Mouse (Mus musculus): ENCODE measurements around the gene Mettl27. TPM values are rescaled to one million over a fixed set of nuclear protein-coding genes. Genes with fewer than 3 reads are reported as not detected.
"Not testable (repeated sequence)": the region's sequence is repeated elsewhere in the genome, so short reads cannot be mapped to it uniquely, and the experiment has no call there.

Gene Mettl27
- total and polyA plus RNA-seq, 2 experiments from 2014 or later = 5.0 to 7.2 TPM

GRCm38 (mm10) chr5:134934666-134935065 is 2.5 kb downstream of the Mettl27 start:
- H3K9ac ChIP-seq (replicated peaks; ENCODE audit: low read length, poor library complexity, severe bottlenecking) = no peak overlapping the region
- ATAC-seq (ENCODE audit: low FRiP score) = no peak
- no peak overlapping the region for H3K4me2 ChIP-seq (ENCODE audit: low read depth, low read length, poor library complexity, severe bottlenecking)
- H3K27ac ChIP-seq (ENCODE audit: low read depth, low read length) = no peak overlapping the region
- no peak for TF ChIP-seq CTCF (IDR thresholded peaks at IDR 0.05)
- DNase-seq (ENCODE audit: low spot score) = no peak
- 0 out of 2 replicates have a peak, but pooled peaks cover 4% of the 10 kb centered on the region for H3K4me1 ChIP-seq (ENCODE audit: insufficient read depth, low read length)
- no peaks in the 10 kb centered on the region for H3K27me3 ChIP-seq (ENCODE audit: insufficient read depth, low read length)
- no peak overlapping the region for H3K4me3 ChIP-seq (ENCODE audit: low read depth, low read length)
- H3K9me3 ChIP-seq (ENCODE audit: low read length) = no peaks in the 10 kb centered on the region
- 88% methylated on average over 3 of the region's 3 CpGs for WGBS
- H3K36me3 ChIP-seq (ENCODE audit: insufficient read depth, low read length) = no peaks in the 10 kb centered on the region

- no peak overlapping the region for H3K27ac ChIP-seq (ENCODE audit: low read depth, low read length)
- WGBS = 91% methylated on average over 6 of the region's 6 CpGs
These were observed 3.9 kb downstream of the Mettl27 start for GRCm38 (mm10) chr5:134936051-134936450.

GRCm38 (mm10) chr5:134936626-134937185 is 4.5 kb downstream of the Mettl27 start:
- DNase-seq (ENCODE audit: low spot score) (no peak), ATAC-seq (ENCODE audit: low FRiP score) (no peak)
- no peak overlapping the region for H3K9ac ChIP-seq (replicated peaks; ENCODE audit: low read length, poor library complexity, severe bottlenecking)
- H3K4me3 ChIP-seq (ENCODE audit: low read depth, low read length) = no peak overlapping the region
- H3K4me2 ChIP-seq (ENCODE audit: low read depth, low read length, poor library complexity, severe bottlenecking) = no peak overlapping the region
- TF ChIP-seq CTCF (IDR thresholded peaks at IDR 0.05) = no peak
- WGBS = 88% methylated on average over 6 of the region's 6 CpGs
- no peaks in the 10 kb centered on the region for H3K9me3 ChIP-seq (ENCODE audit: low read length)
- no peaks in the 10 kb centered on the region for H3K27me3 ChIP-seq (ENCODE audit: insufficient read depth, low read length)
- H3K4me1 ChIP-seq (ENCODE audit: insufficient read depth, low read length) = 0 out of 2 replicates have a peak, but pooled peaks cover 4% of the 10 kb centered on the region
- H3K36me3 ChIP-seq (ENCODE audit: insufficient read depth, low read length) = no peaks in the 10 kb centered on the region
- H3K27ac ChIP-seq (ENCODE audit: low read depth, low read length) = no peak overlapping the region

More at GRCm38 (mm10) chr5:134936051-134936450, 3.9 kb downstream of the Mettl27 start:
- TF ChIP-seq CTCF (IDR thresholded peaks at IDR 0.05) = no peak
- Histone ChIP-seq H3K4me1 (ENCODE audit: insufficient read depth, low read length) (0 out of 2 replicates have a peak, but pooled peaks cover 4% of the 10 kb centered on the region), H3K9me3 (ENCODE audit: low read length) (no peaks in the 10 kb centered on the region), H3K4me3 (ENCODE audit: low read depth, low read length) (no peak overlapping the region), H3K36me3 (ENCODE audit: insufficient read depth, low read length) (no peaks in the 10 kb centered on the region), H3K27me3 (ENCODE audit: insufficient read depth, low read length) (no peaks in the 10 kb centered on the region), H3K9ac (replicated peaks; ENCODE audit: low read length, poor library complexity, severe bottlenecking) (no peak overlapping the region), H3K4me2 (ENCODE audit: low read depth, low read length, poor library complexity, severe bottlenecking) (no peak overlapping the region)
- DNase-seq (ENCODE audit: low spot score) (no peak), ATAC-seq (ENCODE audit: low FRiP score) (no peak)

GRCm38 (mm10) chr5:134939069-134939468 is 6.9 kb downstream of the Mettl27 start:
- DNase-seq (ENCODE audit: low spot score) (no peak), ATAC-seq (ENCODE audit: low FRiP score) (no peak)
- H3K9me3 ChIP-seq (ENCODE audit: low read length) = no peaks in the 10 kb centered on the region
- no peaks in the 10 kb centered on the region for H3K36me3 ChIP-seq (ENCODE audit: insufficient read depth, low read length)
- no peak overlapping the region for H3K4me2 ChIP-seq (ENCODE audit: low read depth, low read length, poor library complexity, severe bottlenecking)
- no peaks in the 10 kb centered on the region for H3K27me3 ChIP-seq (ENCODE audit: insufficient read depth, low read length)
- no peak overlapping the region for H3K27ac ChIP-seq (ENCODE audit: low read depth, low read length)
- no peak overlapping the region for H3K4me3 ChIP-seq (ENCODE audit: low read depth, low read length)
- H3K9ac ChIP-seq (replicated peaks; ENCODE audit: low read length, poor library complexity, severe bottlenecking) = no peak overlapping the region
- no peaks in the 10 kb centered on the region for H3K4me1 ChIP-seq (ENCODE audit: insufficient read depth, low read length)
- 73% methylated on average over 3 of the region's 3 CpGs for WGBS
- no peak for TF ChIP-seq CTCF (IDR thresholded peaks at IDR 0.05)

GRCm38 (mm10) chr5:134939554-134939953 is 7.4 kb downstream of the Mettl27 start:
- not testable (repeated sequence) for H3K27me3 ChIP-seq (ENCODE audit: insufficient read depth, low read length); H3K4me1 ChIP-seq (ENCODE audit: insufficient read depth, low read length); DNase-seq (ENCODE audit: low spot score); H3K9me3 ChIP-seq (ENCODE audit: low read length); ATAC-seq (ENCODE audit: low FRiP score); H3K36me3 ChIP-seq (ENCODE audit: insufficient read depth, low read length); H3K27ac ChIP-seq (ENCODE audit: low read depth, low read length); H3K9ac ChIP-seq (replicated peaks; ENCODE audit: low read length, poor library complexity, severe bottlenecking); H3K4me3 ChIP-seq (ENCODE audit: low read depth, low read length); H3K4me2 ChIP-seq (ENCODE audit: low read depth, low read length, poor library complexity, severe bottlenecking)
- WGBS = 86% methylated on average over 2 of the region's 7 CpGs

GRCm38 (mm10) chr5:134941472-134942209 is 9.5 kb downstream of the Mettl27 start:
- Histone ChIP-seq H3K27ac (ENCODE audit: low read depth, low read length) (no peak overlapping the region), H3K9me3 (ENCODE audit: low read length) (no peaks in the 10 kb centered on the region), H3K27me3 (ENCODE audit: insufficient read depth, low read length) (peaks cover 14% of the 10 kb centered on the region; the same call in 1 of the 2 replicates), H3K36me3 (ENCODE audit: insufficient read depth, low read length) (no peaks in the 10 kb centered on the region), H3K4me1 (ENCODE audit: insufficient read depth, low read length) (no peaks in the 10 kb centered on the region), H3K4me3 (ENCODE audit: low read depth, low read length) (no peak overlapping the region), H3K9ac (replicated peaks; ENCODE audit: low read length, poor library complexity, severe bottlenecking) (no peak overlapping the region), H3K4me2 (ENCODE audit: low read depth, low read length, poor library complexity, severe bottlenecking) (no peak overlapping the region)
- no peak for TF ChIP-seq CTCF (IDR thresholded peaks at IDR 0.05)
- ATAC-seq (ENCODE audit: low FRiP score) (no peak), DNase-seq (ENCODE audit: low spot score) (no peak)
- WGBS = 88% methylated on average over 14 of the region's 14 CpGs

All from midbrain, postnatal 0 days (tissue).